Mouse (Mus musculus): ENCODE data around the gene Gstp3. TPM values are rescaled to one million over a fixed set of nuclear protein-coding genes. Genes with fewer than 3 reads are reported as not detected.
"Not testable (repeated sequence)": the region's sequence is repeated elsewhere in the genome, so short reads cannot be mapped to it uniquely, and the experiment has no call there.

Gstp3 gene
- polyA plus RNA-seq, 1 experiment from 2014 or later, result 28.0 TPM

GRCm38 (mm10) chr19:4051741-4052515, 7.4 kb downstream of the Gstp3 start:
- peak; percentile 48 for DNase-seq
- H3K9ac ChIP-seq, result no peak overlapping the region
- 49% methylated on average over 10 of the region's 10 CpGs for WGBS (ENCODE audit: insufficient replicate concordance)
- no peaks in the 10 kb centered on the region for H3K9me3 ChIP-seq (replicated peaks)
- H3K4me2 ChIP-seq, result no peak overlapping the region
- ATAC-seq (ENCODE audit: low read depth), result no peak
- H3K36me3 ChIP-seq, result no peaks in the 10 kb centered on the region
- H3K27ac ChIP-seq, result no peak overlapping the region
- H3K4me3 ChIP-seq (replicated peaks), result no peak overlapping the region
- no peaks in the 10 kb centered on the region for H3K27me3 ChIP-seq
- H3K4me1 ChIP-seq (replicated peaks), result peaks cover 41% of the 10 kb centered on the region

GRCm38 (mm10) chr19:4051016-4051415, 8.4 kb downstream of the Gstp3 start:
- no peak overlapping the region for H3K4me3 ChIP-seq (replicated peaks)
- H3K9ac ChIP-seq, result no peak overlapping the region
- H3K27ac ChIP-seq, result no peak overlapping the region
- H3K27me3 ChIP-seq, result no peaks in the 10 kb centered on the region
- no peak for ATAC-seq (ENCODE audit: low read depth)
- DNase-seq, result no peak
- H3K36me3 ChIP-seq, result no peaks in the 10 kb centered on the region
- peaks cover 41% of the 10 kb centered on the region for H3K4me1 ChIP-seq (replicated peaks)
- no peaks in the 10 kb centered on the region for H3K9me3 ChIP-seq (replicated peaks)
- H3K4me2 ChIP-seq, result no peak overlapping the region
- WGBS (ENCODE audit: insufficient replicate concordance), result 84% methylated on average over 5 of the region's 5 CpGs

- not testable (repeated sequence) for H3K36me3 ChIP-seq; H3K27ac ChIP-seq; H3K4me3 ChIP-seq (replicated peaks); H3K9ac ChIP-seq; H3K27me3 ChIP-seq; DNase-seq; H3K9me3 ChIP-seq (replicated peaks); H3K4me2 ChIP-seq; ATAC-seq (ENCODE audit: low read depth)
- peaks cover 45% of the 10 kb centered on the region for H3K4me1 ChIP-seq (replicated peaks)
- 66% methylated on average over 5 of the region's 5 CpGs for whole genome bisulfite sequencing (ENCODE audit: insufficient replicate concordance)
These were observed 10.3 kb downstream of the Gstp3 start for GRCm38 (mm10) chr19:4049069-4049468.

- Histone ChIP-seq H3K4me2 (peak overlapping the region; percentile 69), H3K4me3 (replicated peaks) (peak overlapping the region; percentile 35; the same call in 1 of the 2 replicates), H3K9me3 (replicated peaks) (no peaks in the 10 kb centered on the region), H3K36me3 (no peaks in the 10 kb centered on the region), H3K27ac (peak overlapping the region; percentile 98; the same call in 1 of the 2 replicates), H3K9ac (0 out of 2 replicates have a peak overlapping the region, but pooled peaks have one; percentile 63), H3K27me3 (no peaks in the 10 kb centered on the region), H3K4me1 (replicated peaks) (peaks cover 52% of the 10 kb centered on the region)
- DNase-seq, result peak; percentile 72
- WGBS (ENCODE audit: insufficient replicate concordance), result 14% methylated on average over 4 of the region's 4 CpGs
- no peak for ATAC-seq (ENCODE audit: low read depth)
These were observed 11.5 kb downstream of the Gstp3 start for GRCm38 (mm10) chr19:4047859-4048258.

GRCm38 (mm10) chr19:4046866-4047254, 12.5 kb downstream of the Gstp3 start:
- ATAC-seq (ENCODE audit: low read depth), result peak; percentile 80
- Histone ChIP-seq H3K27ac (peak overlapping the region; percentile 98), H3K4me3 (replicated peaks) (peak overlapping the region; percentile 35), H3K9ac (peak overlapping the region; percentile 63), H3K4me1 (replicated peaks) (peaks cover 55% of the 10 kb centered on the region), H3K36me3 (no peaks in the 10 kb centered on the region), H3K27me3 (no peaks in the 10 kb centered on the region), H3K4me2 (peak overlapping the region; percentile 69), H3K9me3 (replicated peaks) (no peaks in the 10 kb centered on the region)
- peak; percentile 67 for DNase-seq
- WGBS (ENCODE audit: insufficient replicate concordance), result 35% methylated on average over 8 of the region's 8 CpGs

GRCm38 (mm10) chr19:4045966-4046865, 13.2 kb downstream of the Gstp3 start, which contains the start of gene Gstp2:
Gstp2 (minus strand) TSS chr19:4046023.
- H3K4me1 ChIP-seq (replicated peaks), result peaks cover 56% of the 10 kb centered on the region
- peak within 1 kb of the TSS; percentile 35 for H3K4me3 ChIP-seq (replicated peaks)
- H3K9ac ChIP-seq, result peak within 1 kb of the TSS; percentile 63
- H3K9me3 ChIP-seq (replicated peaks), result no peaks in the 10 kb centered on the region
- no peaks in the 10 kb centered on the region for H3K36me3 ChIP-seq
- 43% methylated on average over 16 of the region's 16 CpGs for WGBS (ENCODE audit: insufficient replicate concordance)
- H3K27me3 ChIP-seq, result no peaks in the 10 kb centered on the region
- H3K4me2 ChIP-seq, result peak within 1 kb of the TSS; percentile 69
- DNase-seq (peak; percentile 76), ATAC-seq (ENCODE audit: low read depth) (peak; percentile 79)
- peak within 1 kb of the TSS; percentile 98 for H3K27ac ChIP-seq

GRCm38 (mm10) chr19:4044109-4044508, 15.3 kb downstream of the Gstp3 start:
- H3K9ac ChIP-seq; ATAC-seq (ENCODE audit: low read depth); H3K9me3 ChIP-seq (replicated peaks); H3K4me2 ChIP-seq; DNase-seq; H3K36me3 ChIP-seq; H3K4me3 ChIP-seq (replicated peaks); H3K27me3 ChIP-seq: not testable (repeated sequence)
- WGBS (ENCODE audit: insufficient replicate concordance), result 52% methylated on average over 5 of the region's 5 CpGs
- H3K4me1 ChIP-seq (replicated peaks), result peaks cover 56% of the 10 kb centered on the region
- H3K27ac ChIP-seq, result peak overlapping the region; percentile 21; the same call in 1 of the 2 replicates

- Histone ChIP-seq H3K4me2 (no peak overlapping the region), H3K9ac (no peak overlapping the region), H3K4me3 (replicated peaks) (no peak overlapping the region), H3K36me3 (no peaks in the 10 kb centered on the region), H3K27me3 (no peaks in the 10 kb centered on the region), H3K4me1 (replicated peaks) (peaks cover 59% of the 10 kb centered on the region), H3K27ac (no peak overlapping the region), H3K9me3 (replicated peaks) (no peaks in the 10 kb centered on the region)
- DNase-seq (peak; percentile 38), ATAC-seq (ENCODE audit: low read depth) (no peak)
- 61% methylated on average over 14 of the region's 14 CpGs for WGBS (ENCODE audit: insufficient replicate concordance)
These were observed 17.2 kb downstream of the Gstp3 start for GRCm38 (mm10) chr19:4042124-4042523.

GRCm38 (mm10) chr19:4041500-4041899, 17.9 kb downstream of the Gstp3 start:
- not testable (repeated sequence) for H3K4me3 ChIP-seq (replicated peaks); DNase-seq; ATAC-seq (ENCODE audit: low read depth); H3K4me2 ChIP-seq; H3K9ac ChIP-seq; H3K36me3 ChIP-seq; H3K9me3 ChIP-seq (replicated peaks); H3K27ac ChIP-seq; H3K27me3 ChIP-seq
- H3K4me1 ChIP-seq (replicated peaks), result peaks cover 56% of the 10 kb centered on the region
- 89% methylated on average over 3 of the region's 4 CpGs for WGBS (ENCODE audit: insufficient replicate concordance)

GRCm38 (mm10) chr19:4040941-4041340, 18.4 kb downstream of the Gstp3 start:
- not testable (repeated sequence) for H3K27ac ChIP-seq; H3K36me3 ChIP-seq; H3K9ac ChIP-seq; ATAC-seq (ENCODE audit: low read depth); H3K9me3 ChIP-seq (replicated peaks); H3K4me3 ChIP-seq (replicated peaks); H3K4me2 ChIP-seq; H3K27me3 ChIP-seq; DNase-seq
- WGBS (ENCODE audit: insufficient replicate concordance), result 81% methylated on average over 5 of the region's 5 CpGs
- peaks cover 56% of the 10 kb centered on the region for H3K4me1 ChIP-seq (replicated peaks)

GRCm38 (mm10) chr19:4037788-4038232, 21.6 kb downstream of the Gstp3 start, which contains the start of gene Gstp1:
Gstp1 (minus strand) TSS chr19:4037985.
- DNase-seq, result peak; percentile 81
- Histone ChIP-seq H3K4me3 (replicated peaks) (peak within 1 kb of the TSS; percentile 70), H3K9me3 (replicated peaks) (no peaks in the 10 kb centered on the region; the same call in 1 of the 2 replicates), H3K27ac (peak within 1 kb of the TSS; percentile 81), H3K4me2 (peak within 1 kb of the TSS; percentile 84), H3K27me3 (no peaks in the 10 kb centered on the region), H3K36me3 (peaks cover 9% of the 10 kb centered on the region; the same call in 1 of the 2 replicates), H3K9ac (peak within 1 kb of the TSS; percentile 84), H3K4me1 (replicated peaks) (peaks cover 48% of the 10 kb centered on the region)
- 1% methylated on average over 26 of the region's 26 CpGs for WGBS (ENCODE audit: insufficient replicate concordance)
- ATAC-seq (ENCODE audit: low read depth), result peak; percentile 84

Data from liver, embryonic 13.5 days (tissue).